Mouse (Mus musculus): ENCODE data around the gene Klc3.

GRCm38 (mm10) chr7:19443344-19443743 lies 39.4 kb upstream of the Klc3 start:
- TF ChIP-seq MYOG (IDR thresholded peaks at IDR 0.05; ENCODE audit: control insufficient read depth in 1 of 3, insufficient read depth in 1 of 3, insufficient read length in 2 of 3, low read depth in 2 of 3), result no peak
- TF ChIP-seq REST (IDR thresholded peaks at IDR 0.05; ENCODE audit: insufficient read depth, insufficient read length), result no peak
- TF ChIP-seq POLR2A (IDR thresholded peaks at IDR 0.05; ENCODE audit: insufficient read length, low read depth), result no peak
- no peak for TF ChIP-seq USF1 (IDR thresholded peaks at IDR 0.05; ENCODE audit: low read depth)
- no peak for TF ChIP-seq POLR2AphosphoS2 (IDR thresholded peaks at IDR 0.05; ENCODE audit: insufficient read length, low read depth)
